Mouse (Mus musculus) CH12.LX (cell line): ENCODE measurements at regions not wholly inside any gene's neighbourhood (a gene's known extent, or its start where the extent isn't known, plus 50 kb on each side); places are given as distances from the start of the nearest gene placed in this dataset.

Source experiments
- CTCF ChIP-seq, 2 experiments: IDR thresholded peaks in 1 of 2; conservative IDR thresholded peaks in 1 of 2; 2 replicates each; pipeline ENCODE4 v1.5.1; 2011 to 2012; ENCODE audit warnings: low read depth in 2 of 2, low read length in 2 of 2, improper control_type of control experiment in 1 of 2, inconsistent platforms in 1 of 2, mild to moderate bottlenecking in 1 of 2, moderate library complexity in 1 of 2
- HCFC1 ChIP-seq: IDR thresholded peaks from 2 replicates; pipeline ENCODE4 v1.6.1; 2012; ENCODE audit warnings: low read depth, mild to moderate bottlenecking, inconsistent platforms, low read length, improper control_type of control experiment
- UBTF ChIP-seq: IDR thresholded peaks from 2 replicates; pipeline ENCODE4 v1.6.1; 2012; ENCODE audit warnings: low read depth, mild to moderate bottlenecking, inconsistent platforms, low read length, improper control_type of control experiment, moderate library complexity

GRCm38 (mm10) chr9:22962269-22962815 is 260.5 kb upstream of the Bmper start:
- no peak for TF ChIP-seq UBTF
- TF ChIP-seq CTCF (conservative IDR thresholded peaks at IDR 0.05 in 1 of 2, IDR thresholded peaks at IDR 0.05 in 1 of 2; ENCODE audit: low read depth in 2 of 2, low read length in 2 of 2), result no peak
- no peak for TF ChIP-seq HCFC1
